Mouse (Mus musculus): ENCODE measurements around the gene Itpr2. TPM values are rescaled to one million over a fixed set of nuclear protein-coding genes. Genes with fewer than 3 reads are reported as not detected.

The Itpr2 gene
- polyA plus RNA-seq, 1 experiment from 2014 or later = 49.4 TPM

GRCm38 (mm10) chr6:146316415-146316814 is 185.6 kb downstream of the Itpr2 start:
- no peaks in the 10 kb centered on the region for H3K27me3 ChIP-seq (ENCODE audit: control insufficient read depth, insufficient read depth, low read length)
- H3K9me3 ChIP-seq (replicated peaks; ENCODE audit: control insufficient read depth, low read length) = no peaks in the 10 kb centered on the region
- no peak overlapping the region for H3K4me3 ChIP-seq (ENCODE audit: low read length)
- H3K4me1 ChIP-seq (ENCODE audit: control insufficient read depth, insufficient read depth, low read length) = 0 out of 2 replicates have a peak, but pooled peaks cover under 1% of the 10 kb centered on the region
- ATAC-seq (replicated peaks; ENCODE audit: extremely low read depth, insufficient read depth, low FRiP score) = no peak
- no peak overlapping the region for H3K27ac ChIP-seq (ENCODE audit: low read length)
- no peak overlapping the region for H3K4me2 ChIP-seq (ENCODE audit: low read depth, low read length)
- 90% methylated on average over 6 of the region's 6 CpGs for WGBS
- peaks cover 37% of the 10 kb centered on the region for H3K36me3 ChIP-seq (ENCODE audit: control insufficient read depth, insufficient read depth)
- no peak overlapping the region for H3K9ac ChIP-seq (ENCODE audit: low read length)

GRCm38 (mm10) chr6:146315153-146315552 is 186.9 kb downstream of the Itpr2 start:
- WGBS = 87% methylated on average over 8 of the region's 8 CpGs
- H3K4me3 ChIP-seq (ENCODE audit: low read length) = no peak overlapping the region
- H3K9me3 ChIP-seq (replicated peaks; ENCODE audit: control insufficient read depth, low read length) = no peaks in the 10 kb centered on the region
- H3K9ac ChIP-seq (ENCODE audit: low read length) = no peak overlapping the region
- no peak overlapping the region for H3K4me2 ChIP-seq (ENCODE audit: low read depth, low read length)
- no peak overlapping the region for H3K27ac ChIP-seq (ENCODE audit: low read length)
- no peaks in the 10 kb centered on the region for H3K4me1 ChIP-seq (ENCODE audit: control insufficient read depth, insufficient read depth, low read length)
- H3K27me3 ChIP-seq (ENCODE audit: control insufficient read depth, insufficient read depth, low read length) = no peaks in the 10 kb centered on the region
- peaks cover 26% of the 10 kb centered on the region for H3K36me3 ChIP-seq (ENCODE audit: control insufficient read depth, insufficient read depth)
- no peak for ATAC-seq (replicated peaks; ENCODE audit: extremely low read depth, insufficient read depth, low FRiP score)

DNA sequence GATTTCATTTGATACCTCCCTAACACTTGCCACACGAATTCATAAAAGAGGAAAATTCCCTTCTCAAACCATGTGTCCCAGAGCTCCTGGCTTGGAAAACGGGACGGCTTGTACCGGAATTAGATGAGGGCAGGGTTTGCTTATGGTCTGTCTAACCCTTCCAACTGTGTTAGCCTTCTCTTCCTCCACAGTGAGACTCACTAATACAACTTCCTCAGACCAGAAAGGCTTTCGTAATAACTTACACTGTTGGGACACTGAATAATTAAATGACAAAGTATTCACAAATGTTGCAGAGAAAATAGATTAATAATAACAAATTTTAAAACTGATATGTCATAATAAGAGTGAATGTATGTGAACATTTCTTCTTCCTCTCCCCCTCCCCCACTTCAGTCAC is 187.7 kb downstream of the Itpr2 start:
- no peaks in the 10 kb centered on the region for H3K4me1 ChIP-seq (ENCODE audit: control insufficient read depth, insufficient read depth, low read length)
- no peak overlapping the region for H3K4me2 ChIP-seq (ENCODE audit: low read depth, low read length)
- H3K9me3 ChIP-seq (replicated peaks; ENCODE audit: control insufficient read depth, low read length) = no peaks in the 10 kb centered on the region
- no peak overlapping the region for H3K27ac ChIP-seq (ENCODE audit: low read length)
- 91% methylated on average over 5 of the region's 5 CpGs for WGBS
- peaks cover 26% of the 10 kb centered on the region for H3K36me3 ChIP-seq (ENCODE audit: control insufficient read depth, insufficient read depth)
- H3K27me3 ChIP-seq (ENCODE audit: control insufficient read depth, insufficient read depth, low read length) = no peaks in the 10 kb centered on the region
- no peak for ATAC-seq (replicated peaks; ENCODE audit: extremely low read depth, insufficient read depth, low FRiP score)
- H3K4me3 ChIP-seq (ENCODE audit: low read length) = no peak overlapping the region
- no peak overlapping the region for H3K9ac ChIP-seq (ENCODE audit: low read length)

DNA sequence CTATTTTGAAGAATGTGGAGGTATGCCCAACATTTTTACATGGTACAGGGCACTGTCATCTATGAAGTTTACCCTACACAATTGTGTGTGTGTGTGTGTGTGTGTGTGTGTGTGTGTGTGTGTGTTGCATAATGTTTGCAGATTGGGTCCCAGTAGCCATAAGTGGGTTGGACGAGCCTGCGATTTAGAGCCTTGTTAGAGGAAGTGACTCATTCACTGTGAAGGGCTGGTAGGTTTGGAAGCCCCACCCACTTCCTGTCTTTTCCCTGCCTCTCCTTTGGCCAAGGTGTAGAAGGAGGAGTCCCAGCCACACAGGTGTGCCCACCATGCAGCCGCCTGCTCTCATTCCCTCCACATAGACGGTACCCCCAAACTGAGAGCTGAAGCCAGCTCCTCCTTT is 188.6 kb downstream of the Itpr2 start:
- Histone ChIP-seq H3K36me3 (ENCODE audit: control insufficient read depth, insufficient read depth) (peaks cover 26% of the 10 kb centered on the region), H3K9me3 (replicated peaks; ENCODE audit: control insufficient read depth, low read length) (no peaks in the 10 kb centered on the region), H3K9ac (ENCODE audit: low read length) (no peak overlapping the region), H3K4me1 (ENCODE audit: control insufficient read depth, insufficient read depth, low read length) (no peaks in the 10 kb centered on the region), H3K27me3 (ENCODE audit: control insufficient read depth, insufficient read depth, low read length) (no peaks in the 10 kb centered on the region), H3K4me3 (ENCODE audit: low read length) (no peak overlapping the region), H3K27ac (ENCODE audit: low read length) (no peak overlapping the region), H3K4me2 (ENCODE audit: low read depth, low read length) (no peak overlapping the region)
- WGBS = 78% methylated on average over 4 of the region's 4 CpGs
- no peak for ATAC-seq (replicated peaks; ENCODE audit: extremely low read depth, insufficient read depth, low FRiP score)

DNA sequence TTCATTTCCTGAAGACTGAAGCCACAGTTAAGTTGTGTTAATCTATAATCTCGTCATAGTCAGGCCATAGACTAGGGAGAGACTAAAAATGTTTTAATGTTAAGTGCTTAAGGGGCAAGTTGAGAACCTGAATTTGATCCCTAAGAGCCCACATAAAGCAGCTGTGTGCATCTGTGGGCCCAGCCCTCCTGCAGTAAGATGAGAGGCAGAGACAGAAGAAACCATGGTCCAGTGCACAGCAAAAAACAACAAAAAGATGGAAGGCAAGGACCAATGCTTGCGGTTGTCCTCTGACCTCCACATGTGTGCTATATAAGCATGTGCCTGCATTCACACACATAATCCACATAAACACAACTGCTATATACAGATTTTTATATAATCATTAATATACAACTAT is 191.8 kb downstream of the Itpr2 start:
- Histone ChIP-seq H3K27ac (ENCODE audit: low read length) (no peak overlapping the region), H3K9me3 (replicated peaks; ENCODE audit: control insufficient read depth, low read length) (no peaks in the 10 kb centered on the region), H3K4me2 (ENCODE audit: low read depth, low read length) (no peak overlapping the region), H3K36me3 (ENCODE audit: control insufficient read depth, insufficient read depth) (peaks cover 8% of the 10 kb centered on the region; the same call in 1 of the 2 replicates), H3K27me3 (ENCODE audit: control insufficient read depth, insufficient read depth, low read length) (no peaks in the 10 kb centered on the region), H3K4me1 (ENCODE audit: control insufficient read depth, insufficient read depth, low read length) (no peaks in the 10 kb centered on the region), H3K9ac (ENCODE audit: low read length) (no peak overlapping the region), H3K4me3 (ENCODE audit: low read length) (no peak overlapping the region)
- ATAC-seq (replicated peaks; ENCODE audit: extremely low read depth, insufficient read depth, low FRiP score) = no peak
- WGBS = 78% methylated on average over 2 of the region's 2 CpGs

- Histone ChIP-seq H3K4me2 (ENCODE audit: low read depth, low read length) (no peak overlapping the region), H3K27me3 (ENCODE audit: control insufficient read depth, insufficient read depth, low read length) (no peaks in the 10 kb centered on the region), H3K9ac (ENCODE audit: low read length) (no peak overlapping the region), H3K4me1 (ENCODE audit: control insufficient read depth, insufficient read depth, low read length) (peaks cover 5% of the 10 kb centered on the region), H3K36me3 (ENCODE audit: control insufficient read depth, insufficient read depth) (peaks cover 10% of the 10 kb centered on the region; the same call in 1 of the 2 replicates), H3K9me3 (replicated peaks; ENCODE audit: control insufficient read depth, low read length) (no peaks in the 10 kb centered on the region), H3K4me3 (ENCODE audit: low read length) (no peak overlapping the region), H3K27ac (ENCODE audit: low read length) (no peak overlapping the region)
- 63% methylated on average over 1 of the region's 1 CpGs for WGBS
- ATAC-seq (replicated peaks; ENCODE audit: extremely low read depth, insufficient read depth, low FRiP score) = no peak
Observed at GRCm38 (mm10) chr6:146309335-146309734, 192.7 kb downstream of the Itpr2 start.

GRCm38 (mm10) chr6:146305995-146306394 is 196.0 kb downstream of the Itpr2 start:
- WGBS = 75% methylated on average over 3 of the region's 3 CpGs
- Histone ChIP-seq H3K4me3 (ENCODE audit: low read length) (no peak overlapping the region), H3K36me3 (ENCODE audit: control insufficient read depth, insufficient read depth) (peaks cover 2% of the 10 kb centered on the region; the same call in 1 of the 2 replicates), H3K9ac (ENCODE audit: low read length) (no peak overlapping the region), H3K9me3 (replicated peaks; ENCODE audit: control insufficient read depth, low read length) (no peaks in the 10 kb centered on the region), H3K4me1 (ENCODE audit: control insufficient read depth, insufficient read depth, low read length) (peaks cover 5% of the 10 kb centered on the region), H3K27ac (ENCODE audit: low read length) (no peak overlapping the region), H3K27me3 (ENCODE audit: control insufficient read depth, insufficient read depth, low read length) (no peaks in the 10 kb centered on the region), H3K4me2 (ENCODE audit: low read depth, low read length) (no peak overlapping the region)
- ATAC-seq (replicated peaks; ENCODE audit: extremely low read depth, insufficient read depth, low FRiP score) = no peak

DNA sequence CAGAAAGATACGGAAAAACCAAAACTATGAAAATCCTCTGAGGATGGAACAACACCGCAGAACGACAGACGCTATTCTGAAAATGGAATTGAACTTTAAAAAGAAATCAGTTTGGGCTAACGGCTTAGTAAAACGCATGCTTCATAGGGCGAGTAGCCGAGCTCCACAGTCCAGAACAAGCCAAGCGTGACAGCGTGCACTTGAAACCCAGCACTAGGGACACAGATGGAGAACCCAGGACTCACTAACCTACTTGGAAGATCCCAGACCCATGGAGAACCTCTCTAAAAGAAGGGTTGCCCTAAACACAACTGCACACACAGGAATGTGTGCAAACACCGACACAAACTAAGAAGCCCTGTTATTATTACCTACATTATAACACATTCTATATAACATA is 197.9 kb downstream of the Itpr2 start:
- Histone ChIP-seq H3K36me3 (ENCODE audit: control insufficient read depth, insufficient read depth) (peaks cover 2% of the 10 kb centered on the region), H3K4me1 (ENCODE audit: control insufficient read depth, insufficient read depth, low read length) (peaks cover 5% of the 10 kb centered on the region), H3K27me3 (ENCODE audit: control insufficient read depth, insufficient read depth, low read length) (no peaks in the 10 kb centered on the region), H3K9me3 (replicated peaks; ENCODE audit: control insufficient read depth, low read length) (0 out of 2 replicates have a peak, but pooled peaks cover 1% of the 10 kb centered on the region), H3K9ac (ENCODE audit: low read length) (no peak overlapping the region), H3K4me2 (ENCODE audit: low read depth, low read length) (no peak overlapping the region), H3K27ac (ENCODE audit: low read length) (no peak overlapping the region), H3K4me3 (ENCODE audit: low read length) (no peak overlapping the region)
- no peak for ATAC-seq (replicated peaks; ENCODE audit: extremely low read depth, insufficient read depth, low FRiP score)
- WGBS = 93% methylated on average over 11 of the region's 11 CpGs

DNA sequence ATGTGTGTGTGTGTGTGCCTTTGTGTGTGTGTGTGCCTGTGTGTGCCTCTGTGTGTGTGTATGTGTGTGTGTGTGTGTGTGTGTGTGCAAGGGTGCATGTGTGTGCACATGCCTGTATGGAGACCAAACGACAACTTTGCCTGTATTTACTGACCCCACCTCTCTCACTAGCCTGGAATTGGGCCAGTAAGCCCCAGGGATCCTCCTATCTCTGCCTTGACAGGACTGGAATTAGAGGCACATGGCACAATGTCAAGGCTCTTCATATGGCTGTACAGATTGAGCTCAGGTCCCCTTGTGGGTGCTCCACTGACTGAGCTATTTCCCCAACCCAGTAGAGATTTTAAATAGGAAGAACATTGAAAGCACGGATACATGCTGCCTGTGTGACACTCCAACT is 198.7 kb downstream of the Itpr2 start:
- H3K4me1 ChIP-seq (ENCODE audit: control insufficient read depth, insufficient read depth, low read length) = peaks cover 5% of the 10 kb centered on the region
- H3K36me3 ChIP-seq (ENCODE audit: control insufficient read depth, insufficient read depth) = peaks cover 8% of the 10 kb centered on the region
- H3K9ac ChIP-seq (ENCODE audit: low read length) = no peak overlapping the region
- no peak for ATAC-seq (replicated peaks; ENCODE audit: extremely low read depth, insufficient read depth, low FRiP score)
- H3K27ac ChIP-seq (ENCODE audit: low read length) = no peak overlapping the region
- no peak overlapping the region for H3K4me2 ChIP-seq (ENCODE audit: low read depth, low read length)
- 0 out of 2 replicates have a peak, but pooled peaks cover 5% of the 10 kb centered on the region for H3K9me3 ChIP-seq (replicated peaks; ENCODE audit: control insufficient read depth, low read length)
- H3K27me3 ChIP-seq (ENCODE audit: control insufficient read depth, insufficient read depth, low read length) = no peaks in the 10 kb centered on the region
- no peak overlapping the region for H3K4me3 ChIP-seq (ENCODE audit: low read length)
- 54% methylated on average over 2 of the region's 2 CpGs for WGBS
